Mouse (Mus musculus) heart, postnatal 0 days (tissue): ENCODE measurements around the gene Cabp1. TPM values are rescaled to one million over a fixed set of nuclear protein-coding genes. Genes with fewer than 3 reads are reported as not detected.
A peak's percentile ranks its signal among the peaks of the same experiment; 100 is the strongest.

ENCODE experiments used
- ATAC-seq: fragments of 200-750 bp; cut with Nextera tagmentation; 2 replicates; pipeline ENCODE4 v1.8.0; 2017; ENCODE audit warnings: low read depth, moderate number of reproducible peaks, moderate library complexity; ENCODE audit not compliant: insufficient read depth
- DNase-seq: peaks from one replicate; pipeline ENCODE4 v3.0.0-alpha.2; 2016; ENCODE audit warnings: low spot score
- H3K27ac ChIP-seq: fragments of 300-500 bp; sonication (generic); 2 replicates; pipeline ENCODE4 v1.5.1; 2014; ENCODE audit warnings: low read depth, mild to moderate bottlenecking
- H3K27me3 ChIP-seq: fragments of 300-500 bp; sonication (generic); 2 replicates; pipeline ENCODE4 v1.6.1; 2014; ENCODE audit warnings: low read length, mixed read lengths; ENCODE audit not compliant: control insufficient read depth, insufficient read depth
- H3K36me3 ChIP-seq: fragments of 300-500 bp; sonication (generic); replicated peaks from 2 replicates; pipeline ENCODE4 v1.6.1; 2014; ENCODE audit warnings: low read length, mixed read lengths; ENCODE audit not compliant: control insufficient read depth, insufficient read depth
- H3K4me1 ChIP-seq: fragments of 300-500 bp; sonication (generic); 2 replicates; pipeline ENCODE4 v1.6.1; 2014; ENCODE audit warnings: antibody characterized with exemption; ENCODE audit not compliant: control insufficient read depth, insufficient read depth
- H3K4me2 ChIP-seq: fragments of 300-500 bp; sonication (generic); 2 replicates; pipeline ENCODE4 v1.6.1; 2014; ENCODE audit warnings: low read depth, mild to moderate bottlenecking, low read length, moderate library complexity
- H3K4me3 ChIP-seq: fragments of 300-500 bp; sonication (generic); 2 replicates; pipeline ENCODE4 v1.5.1; 2014; ENCODE audit warnings: low read depth, low read length
- H3K9ac ChIP-seq: fragments of 300-500 bp; sonication (generic); replicated peaks from 2 replicates; pipeline ENCODE4 v1.6.1; 2014; ENCODE audit warnings: low read depth, low read length, mixed read lengths
- H3K9me3 ChIP-seq: fragments of 300-500 bp; sonication (generic); replicated peaks from 2 replicates; pipeline ENCODE4 v1.6.1; 2016; ENCODE audit warnings: low read length; ENCODE audit not compliant: control insufficient read depth
- CTCF ChIP-seq: IDR thresholded peaks from 2 replicates; pipeline ENCODE4 v1.5.1; 2016; ENCODE audit warnings: antibody characterized with exemption, control low read depth, low read depth
- EP300 ChIP-seq: IDR thresholded peaks from 2 replicates; pipeline ENCODE4 v1.6.1; 2016; ENCODE audit warnings: antibody characterized with exemption, low read depth
- WGBS: fragments of 180-500 bp; shearing (Covaris S2); extraction: QIAGEN DNeasy Blood & Tissue Kit; methylation state at CpG from one replicate; pipeline ENCODE4 v1.1.7; 2014; 5-methylcytosine and 5-hydroxymethylcytosine counted together
- polyA plus RNA-seq: library from polyadenylated mRNA; unstranded; fragments of >200 nt; fragmentation: Nextera tagmentation; extraction: Ambion mirVana; gene quantifications from 2 replicates; pipeline ENCODE4 v1.2.1, GENCODE M21; 2015
- total RNA-seq: library from RNA; depleted of rRNA; stranded (reverse); fragments of >200 nt; gene quantifications from 2 replicates; pipeline ENCODE4 v1.2.3, GENCODE M21; 2014; ENCODE audit warnings: low replicate concordance

Cabp1 gene
- total and polyA plus RNA-seq, 2 experiments from 2014 or later, result 0.96 to 4.1 TPM

DNA sequence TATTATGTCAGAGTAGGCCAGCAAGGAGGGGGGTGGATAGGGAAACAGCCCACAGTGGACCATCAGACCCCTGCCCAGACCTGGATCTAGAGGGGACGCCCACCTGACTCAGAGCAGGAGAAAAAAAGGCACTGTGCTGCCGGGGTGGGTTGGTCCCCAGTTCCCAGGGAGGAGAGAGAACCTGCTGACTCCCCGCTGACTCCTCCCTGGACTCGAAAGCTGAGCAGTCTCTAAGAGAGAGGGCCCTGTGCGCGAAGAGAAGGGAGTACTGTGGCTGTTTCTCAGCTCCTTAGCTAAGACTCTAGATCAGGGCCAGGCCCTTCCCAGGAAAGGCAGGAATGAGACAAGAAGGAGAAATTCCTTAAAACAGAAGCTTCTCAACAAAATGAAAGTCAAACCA lies 49.7 kb downstream of the Cabp1 start:
- H3K9ac ChIP-seq, result no peak overlapping the region
- no peaks in the 10 kb centered on the region for H3K4me1 ChIP-seq
- no peaks in the 10 kb centered on the region for H3K9me3 ChIP-seq
- no peak for ATAC-seq
- peak overlapping the region; percentile 16; the same call in 1 of the 2 replicates for H3K27ac ChIP-seq
- H3K27me3 ChIP-seq, result no peaks in the 10 kb centered on the region
- WGBS, result 76% methylated on average over 6 of the region's 6 CpGs
- no peak overlapping the region for H3K4me2 ChIP-seq
- no peak for DNase-seq
- TF ChIP-seq CTCF (no peak), EP300 (no peak)
- no peak overlapping the region for H3K4me3 ChIP-seq
- peaks cover 36% of the 10 kb centered on the region for H3K36me3 ChIP-seq

DNA sequence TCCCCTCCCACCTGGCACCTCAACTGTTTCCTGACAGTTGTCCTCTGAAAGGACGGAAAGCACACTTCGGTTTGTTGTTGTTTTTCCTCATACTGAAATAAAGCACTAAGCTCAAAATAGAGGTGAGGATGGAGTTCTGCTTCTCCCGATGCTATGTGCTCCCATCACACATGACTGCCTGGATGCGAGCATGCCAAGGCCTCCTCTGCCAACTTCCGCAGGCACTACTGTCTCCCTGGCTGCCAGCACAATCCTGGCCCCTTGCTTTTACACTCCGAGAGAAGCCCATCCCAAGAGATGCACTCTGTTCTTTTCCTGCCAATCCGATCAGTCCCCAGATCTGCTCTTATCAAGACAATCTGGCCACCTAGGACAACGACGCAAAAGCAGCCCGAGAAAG lies 50.6 kb downstream of the Cabp1 start:
- TF ChIP-seq EP300 (no peak), CTCF (no peak)
- no peak overlapping the region for H3K4me2 ChIP-seq
- H3K9ac ChIP-seq, result no peak overlapping the region; the same call in 1 of the 2 replicates
- H3K4me3 ChIP-seq, result no peak overlapping the region
- ATAC-seq (no peak), DNase-seq (no peak)
- WGBS, result 66% methylated on average over 10 of the region's 10 CpGs
- no peaks in the 10 kb centered on the region for H3K4me1 ChIP-seq
- no peaks in the 10 kb centered on the region for H3K9me3 ChIP-seq
- no peaks in the 10 kb centered on the region for H3K27me3 ChIP-seq
- H3K36me3 ChIP-seq, result peaks cover 29% of the 10 kb centered on the region
- H3K27ac ChIP-seq, result no peak overlapping the region

DNA sequence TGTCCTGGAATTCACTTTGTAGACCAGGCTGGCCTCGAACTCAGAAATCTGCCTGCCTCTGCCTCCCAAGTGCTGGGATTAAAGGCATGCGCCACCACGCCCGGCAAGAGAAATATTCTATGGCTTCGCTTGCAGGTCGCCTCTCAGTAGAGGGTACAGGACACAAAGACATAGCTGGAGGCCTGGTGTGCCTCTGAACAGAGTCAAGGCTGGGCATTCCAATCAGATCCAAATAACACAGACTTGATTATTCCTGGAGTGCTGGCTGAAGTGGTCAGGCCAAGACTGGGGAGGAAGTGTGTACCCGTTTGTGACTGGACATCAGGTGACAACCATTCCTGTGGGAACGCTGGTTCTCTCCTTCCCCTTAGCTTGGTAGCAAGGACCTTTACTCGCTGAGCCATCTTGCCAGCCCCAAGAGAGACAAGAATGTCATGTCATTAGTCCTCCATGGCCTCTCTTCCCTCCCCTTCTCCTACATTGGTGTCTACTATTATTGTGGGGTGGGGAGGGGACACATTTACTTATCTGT lies 51.9 kb downstream of the Cabp1 start:
- no peak for DNase-seq
- TF ChIP-seq CTCF, result no peak
- TF ChIP-seq EP300, result no peak

DNA sequence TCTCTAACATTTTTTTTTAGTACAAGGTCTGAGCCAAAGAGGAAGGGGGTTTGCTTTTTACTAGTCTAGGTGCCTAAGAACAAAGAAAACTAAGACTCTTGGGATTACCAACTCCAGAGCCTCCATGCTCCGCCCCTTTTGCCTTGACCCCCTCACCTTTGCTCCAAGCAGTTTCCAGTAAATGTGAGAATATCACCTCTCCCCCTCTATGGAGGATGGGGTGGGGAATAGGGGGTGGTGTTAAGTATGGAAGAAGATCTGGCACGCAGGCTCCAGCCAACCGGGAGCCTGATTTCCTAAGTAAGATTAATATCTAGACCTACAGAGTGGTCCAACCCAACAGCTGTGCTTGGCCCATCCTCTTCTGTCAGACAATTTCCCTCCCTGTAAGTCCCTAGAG lies 53.5 kb downstream of the Cabp1 start:
- WGBS, result 53% methylated on average over 3 of the region's 3 CpGs
- TF ChIP-seq EP300 (no peak), CTCF (no peak)
- no peaks in the 10 kb centered on the region for H3K9me3 ChIP-seq

More for the DNA sequence above, 51.9 kb downstream of the Cabp1 start:
- WGBS, result 88% methylated on average over 9 of the region's 9 CpGs
- Histone ChIP-seq H3K4me1 (no peaks in the 10 kb centered on the region), H3K4me3 (no peak overlapping the region), H3K9ac (no peak overlapping the region), H3K27me3 (0 out of 2 replicates have a peak, but pooled peaks cover 3% of the 10 kb centered on the region), H3K27ac (no peak overlapping the region), H3K4me2 (no peak overlapping the region), H3K36me3 (peaks cover 16% of the 10 kb centered on the region), H3K9me3 (no peaks in the 10 kb centered on the region)
- ATAC-seq, result no peak

DNA sequence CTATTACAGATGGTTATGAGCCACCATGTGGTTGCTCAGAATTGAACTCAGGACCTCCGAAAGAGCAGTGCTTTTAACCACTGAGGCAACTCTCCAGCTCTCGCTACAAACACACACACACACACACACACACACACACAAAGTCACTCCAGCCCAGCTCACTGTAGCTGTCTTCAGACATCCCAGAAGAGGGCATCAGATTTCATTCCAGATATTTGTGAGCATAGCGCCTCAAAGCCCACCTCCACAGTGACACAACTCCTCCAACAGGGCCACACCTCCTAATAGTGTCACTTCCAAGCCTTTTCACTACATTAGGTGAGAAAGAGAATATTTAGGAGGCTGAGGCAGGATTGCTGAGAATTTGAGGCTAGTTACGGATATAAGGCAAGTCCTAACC lies 55.1 kb downstream of the Cabp1 start:
- H3K9me3 ChIP-seq, result no peaks in the 10 kb centered on the region
- TF ChIP-seq CTCF, result no peak
- 77% methylated on average over 4 of the region's 4 CpGs for WGBS
- H3K4me3 ChIP-seq, result no peak overlapping the region
- ATAC-seq (no peak), DNase-seq (no peak)
- H3K27me3 ChIP-seq, result 0 out of 2 replicates have a peak, but pooled peaks cover 3% of the 10 kb centered on the region
- no peak overlapping the region for H3K27ac ChIP-seq
- H3K9ac ChIP-seq, result no peak overlapping the region
- peaks cover 2% of the 10 kb centered on the region; the same call in 1 of the 2 replicates for H3K4me1 ChIP-seq
- no peaks in the 10 kb centered on the region for H3K36me3 ChIP-seq
- no peak overlapping the region for H3K4me2 ChIP-seq

More for the DNA sequence above, 53.5 kb downstream of the Cabp1 start:
- Histone ChIP-seq H3K4me3 (no peak overlapping the region), H3K4me2 (no peak overlapping the region), H3K27me3 (0 out of 2 replicates have a peak, but pooled peaks cover 3% of the 10 kb centered on the region), H3K4me1 (no peaks in the 10 kb centered on the region), H3K27ac (no peak overlapping the region), H3K9ac (no peak overlapping the region), H3K36me3 (0 out of 2 replicates have a peak, but pooled peaks cover 3% of the 10 kb centered on the region)
- DNase-seq (no peak), ATAC-seq (no peak)
